Mouse (Mus musculus): ENCODE data around the gene Tpm3. TPM values are rescaled to one million over a fixed set of nuclear protein-coding genes. Genes with fewer than 3 reads are reported as not detected.
A peak's percentile ranks its signal among the peaks of the same experiment; 100 is the strongest.

The Tpm3 gene
- total and polyA plus RNA-seq, 3 experiments: 205 to 274 (median 273) TPM

- Histone ChIP-seq H3K9ac (ENCODE audit: control insufficient read depth, low read depth, low read length, poor library complexity, severe bottlenecking) (no peak overlapping the region), H3K27me3 (ENCODE audit: control insufficient read depth in 1 of 2, insufficient read depth in 2 of 2, low read length in 2 of 2) (no peaks in the 10 kb centered on the region), H3K4me3 (ENCODE audit: control insufficient read depth in 1 of 2, insufficient read depth in 1 of 2, low read depth in 2 of 2, low read length in 2 of 2) (no peak overlapping the region), H3K4me1 (ENCODE audit: control insufficient read depth in 1 of 2, insufficient read depth in 2 of 2, low read length in 2 of 2) (peaks cover 22 to 46% of the 10 kb centered on the region in 2 experiments), H3K36me3 (ENCODE audit: control insufficient read depth in 1 of 2, insufficient read depth in 2 of 2, low read length in 2 of 2) (peaks cover 16 to 50% of the 10 kb centered on the region in 2 experiments), H3K9me3 (replicated peaks; ENCODE audit: insufficient read depth, low read length) (no peaks in the 10 kb centered on the region), H3K27ac (ENCODE audit: control insufficient read depth, low read depth, low read length) (no peak overlapping the region), H3K79me2 (ENCODE audit: control insufficient read depth, insufficient read depth, low read length, poor library complexity) (peaks cover 59% of the 10 kb centered on the region)
- peak; percentile 39 for DNase-seq (ENCODE audit: low read depth, low spot score)
- TF ChIP-seq CTCF (IDR thresholded peaks at IDR 0.05 in 2 of 3, conservative IDR thresholded peaks at IDR 0.05 in 1 of 3; ENCODE audit: control insufficient read depth in 1 of 3, insufficient read depth in 1 of 3, low read depth in 2 of 3, low read length in 3 of 3, poor library complexity in 1 of 3, severe bottlenecking in 1 of 3): no peak
- no peak for TF ChIP-seq UBTF (IDR thresholded peaks at IDR 0.05; ENCODE audit: borderline replicate concordance, insufficient read depth, low read depth, low read length)
- no peak for TF ChIP-seq GATA1 (IDR thresholded peaks at IDR 0.05; ENCODE audit: low read depth, low read length)
- no peak for TF ChIP-seq MAFK (IDR thresholded peaks at IDR 0.05; ENCODE audit: borderline replicate concordance, low read depth, low read length)
- no peak for TF ChIP-seq ZC3H11A (IDR thresholded peaks at IDR 0.05; ENCODE audit: low read depth, low read length)
- TF ChIP-seq MAX (IDR thresholded peaks at IDR 0.05; ENCODE audit: low read length): no peak
- no peak for TF ChIP-seq MXI1 (IDR thresholded peaks at IDR 0.05; ENCODE audit: low read depth, low read length)
Measured at GRCm38 (mm10) chr3:90085281-90085680, 12.8 kb downstream of the Tpm3 start.

GRCm38 (mm10) chr3:90086068-90086467 lies 13.6 kb downstream of the Tpm3 start:
- peak; percentile 63 for DNase-seq (ENCODE audit: low read depth, low spot score)
- Histone ChIP-seq H3K36me3 (ENCODE audit: control insufficient read depth in 1 of 2, insufficient read depth in 2 of 2, low read length in 2 of 2) (peaks cover 23 to 48% of the 10 kb centered on the region in 2 experiments), H3K79me2 (ENCODE audit: control insufficient read depth, insufficient read depth, low read length, poor library complexity) (peaks cover 55% of the 10 kb centered on the region), H3K27me3 (ENCODE audit: control insufficient read depth in 1 of 2, insufficient read depth in 2 of 2, low read length in 2 of 2) (no peaks in the 10 kb centered on the region), H3K4me1 (ENCODE audit: control insufficient read depth in 1 of 2, insufficient read depth in 2 of 2, low read length in 2 of 2) (peaks cover 22 to 44% of the 10 kb centered on the region in 2 experiments), H3K9me3 (replicated peaks; ENCODE audit: insufficient read depth, low read length) (no peaks in the 10 kb centered on the region), H3K4me3 (ENCODE audit: control insufficient read depth in 1 of 2, insufficient read depth in 1 of 2, low read depth in 2 of 2, low read length in 2 of 2) (no peak overlapping the region), H3K27ac (ENCODE audit: control insufficient read depth, low read depth, low read length) (no peak overlapping the region), H3K9ac (ENCODE audit: control insufficient read depth, low read depth, low read length, poor library complexity, severe bottlenecking) (no peak overlapping the region)
- TF ChIP-seq MEF2A (IDR thresholded peaks at IDR 0.05; ENCODE audit: extremely low read depth, insufficient replicate concordance, low read depth, low read length, poor library complexity, severe bottlenecking): no peak
- TF ChIP-seq NELFE (IDR thresholded peaks at IDR 0.05; ENCODE audit: low read depth, low read length): no peak
- no peak for TF ChIP-seq JUND (IDR thresholded peaks at IDR 0.05; ENCODE audit: low read depth, low read length)
- no peak for TF ChIP-seq ZMIZ1 (IDR thresholded peaks at IDR 0.05; ENCODE audit: low read depth, low read length)
- TF ChIP-seq ZC3H11A (IDR thresholded peaks at IDR 0.05; ENCODE audit: low read depth, low read length): no peak
- 0 out of 2 replicates have a peak, but pooled peaks have one; percentile 52 for TF ChIP-seq CHD1 (IDR thresholded peaks at IDR 0.05; ENCODE audit: low read depth, low read length)
- no peak for TF ChIP-seq TBP (IDR thresholded peaks at IDR 0.05; ENCODE audit: low read depth, low read length)
- no peak for TF ChIP-seq ZKSCAN1 (IDR thresholded peaks at IDR 0.05; ENCODE audit: low read depth, low read length)
- no peak for TF ChIP-seq MAZ (IDR thresholded peaks at IDR 0.05; ENCODE audit: low read depth, low read length)
- TF ChIP-seq MAX (IDR thresholded peaks at IDR 0.05; ENCODE audit: low read length): no peak
- TF ChIP-seq ZNF384 (IDR thresholded peaks at IDR 0.05; ENCODE audit: low read depth, low read length): no peak
- TF ChIP-seq USF2 (IDR thresholded peaks at IDR 0.05; ENCODE audit: borderline replicate concordance in 1 of 2, insufficient read depth in 1 of 2, low read depth in 1 of 2, low read length in 2 of 2): no peak
- TF ChIP-seq POLR2AphosphoS2 (IDR thresholded peaks at IDR 0.05; ENCODE audit: low read length): no peak
- peak; percentile 59 for TF ChIP-seq RCOR1 (IDR thresholded peaks at IDR 0.05; ENCODE audit: low read depth, low read length)
- no peak for TF ChIP-seq NRF1 (IDR thresholded peaks at IDR 0.05; ENCODE audit: insufficient read depth, low read depth, low read length, poor library complexity, severe bottlenecking)
- no peak for TF ChIP-seq E2F4 (IDR thresholded peaks at IDR 0.05; ENCODE audit: borderline replicate concordance, low read depth, low read length)
- no peak for TF ChIP-seq KAT2A (conservative IDR thresholded peaks at IDR 0.05; ENCODE audit: low read depth, low read length)
- TF ChIP-seq SMC3 (IDR thresholded peaks at IDR 0.05; ENCODE audit: low read depth, low read length): no peak
- TF ChIP-seq EP300 (IDR thresholded peaks at IDR 0.05; ENCODE audit: low read depth in 1 of 2, low read length in 2 of 2): peak; percentile 58
- no peak for TF ChIP-seq MYB (IDR thresholded peaks at IDR 0.05; ENCODE audit: low read depth, low read length)
- no peak for TF ChIP-seq ELF1 (IDR thresholded peaks at IDR 0.05; ENCODE audit: low read depth, low read length)
- TF ChIP-seq BHLHE40 (IDR thresholded peaks at IDR 0.05; ENCODE audit: borderline replicate concordance, low read depth, low read length): peak; percentile 78
- TF ChIP-seq POLR2A (IDR thresholded peaks at IDR 0.05; ENCODE audit: control insufficient read depth in 1 of 2, insufficient read depth in 1 of 2, low read depth in 1 of 2, low read length in 2 of 2, poor library complexity in 1 of 2): no peak
- TF ChIP-seq CTCF (IDR thresholded peaks at IDR 0.05 in 2 of 3, conservative IDR thresholded peaks at IDR 0.05 in 1 of 3; ENCODE audit: control insufficient read depth in 1 of 3, insufficient read depth in 1 of 3, low read depth in 2 of 3, low read length in 3 of 3, poor library complexity in 1 of 3, severe bottlenecking in 1 of 3): no peak
- TF ChIP-seq UBTF (IDR thresholded peaks at IDR 0.05; ENCODE audit: borderline replicate concordance, insufficient read depth, low read depth, low read length): no peak
- TF ChIP-seq USF1 (IDR thresholded peaks at IDR 0.05; ENCODE audit: low read depth, low read length): peak; percentile 60; the same call in 1 of the 2 replicates
- peak; percentile 32; the same call in 1 of the 2 replicates for TF ChIP-seq TCF12 (IDR thresholded peaks at IDR 0.05; ENCODE audit: low read depth, low read length)
- TF ChIP-seq CHD2 (IDR thresholded peaks at IDR 0.05; ENCODE audit: low read length): no peak
